Comparison of ENCODE assay signal across 8 mouse cellular contexts in genomic region chr1:181210147-181210546, GRCm38 (mm10). TPM values are rescaled to one million over a fixed set of nuclear protein-coding genes. Genes with fewer than 3 reads are reported as not detected.
DNase-seq lines count a peak whose midpoint lies in the region; ATAC-seq and TF ChIP-seq lines count a peak whose summit lies in the region.

No protein-coding gene starts in this region.

- H3K9ac ChIP-seq in limb, embryonic 14.5 days (ENCODE audit: low read depth, low read length, severe bottlenecking): peak overlapping the region; percentile 97
- peak overlapping the region; percentile 99 for H3K9ac ChIP-seq in stomach, postnatal 0 days (ENCODE audit: low read length)

- TF ChIP-seq POLR2A in limb, embryonic 14.5 days (IDR thresholded peaks at IDR 0.05; ENCODE audit: borderline replicate concordance, extremely low read depth, insufficient read depth, insufficient read length): no peak

- peak overlapping the region; percentile 91 for H3K4me2 ChIP-seq in limb, embryonic 14.5 days (replicated peaks; ENCODE audit: low read depth, low read length, severe bottlenecking)
- H3K4me2 ChIP-seq in stomach, postnatal 0 days (replicated peaks; ENCODE audit: low read depth): peak overlapping the region; percentile 81

- 10% methylated on average over 4 of the region's 4 CpGs for WGBS in limb, embryonic 14.5 days
- 5% methylated on average over 4 of the region's 4 CpGs for WGBS in stomach, postnatal 0 days

- no peaks in the 10 kb centered on the region for H3K9me3 ChIP-seq in limb, embryonic 14.5 days (ENCODE audit: control insufficient read depth, low read length)
- no peaks in the 10 kb centered on the region for H3K9me3 ChIP-seq in stomach, postnatal 0 days (ENCODE audit: control insufficient read depth, low read length)

- intact Hi-C loops in gastrocnemius, postnatal 14 days (cut with DNase I; ENCODE audit: low total_unique reads): no loop called here

- no peak for TF ChIP-seq EP300 in stomach, postnatal 0 days (optimal IDR thresholded peaks at IDR 0.05)

- H3K27me3 ChIP-seq in limb, embryonic 14.5 days (ENCODE audit: control insufficient read depth, insufficient read depth, low read length): no peaks in the 10 kb centered on the region
- H3K27me3 ChIP-seq in stomach, postnatal 0 days (ENCODE audit: control insufficient read depth, insufficient read depth, low read length): no peaks in the 10 kb centered on the region

- peaks cover 18% of the 10 kb centered on the region for H3K36me3 ChIP-seq in limb, embryonic 14.5 days (ENCODE audit: control insufficient read depth, insufficient read depth, low read length)
- H3K36me3 ChIP-seq in stomach, postnatal 0 days (ENCODE audit: control insufficient read depth, insufficient read depth, low read length): 0 out of 2 replicates have a peak, but pooled peaks cover 2% of the 10 kb centered on the region

- peaks cover 14% of the 10 kb centered on the region for H3K4me1 ChIP-seq in limb, embryonic 14.5 days (ENCODE audit: control insufficient read depth, insufficient read depth, low read length)
- H3K4me1 ChIP-seq in stomach, postnatal 0 days (replicated peaks; ENCODE audit: control insufficient read depth, insufficient read depth): peaks cover 2% of the 10 kb centered on the region; the same call in 1 of the 2 replicates

- peak; percentile 9 for DNase-seq in cerebellum, adult 9-10 months
- DNase-seq in cerebellum, adult 8-10 months: no peak
- peak; percentile 19 for DNase-seq in thymus, postnatal 0 days (ENCODE audit: low spot score)
- DNase-seq in thymus, adult 18-20 months: no peak
- DNase-seq in limb, embryonic 14.5 days (ENCODE audit: low spot score): no peak
- DNase-seq in stomach, postnatal 0 days (ENCODE audit: low spot score): no peak
- no peak for DNase-seq in gastrocnemius, postnatal 14 days
- DNase-seq in frontal cortex, postnatal 10 days (ENCODE audit: low spot score in 2 of 2): no peak

- H3K4me3 ChIP-seq in limb, embryonic 14.5 days (replicated peaks; ENCODE audit: low read length): peak overlapping the region; percentile 96
- H3K4me3 ChIP-seq in stomach, postnatal 0 days (ENCODE audit: low read depth, low read length): peak overlapping the region; percentile 99

- TF ChIP-seq CTCF in stomach, postnatal 0 days (IDR thresholded peaks at IDR 0.05; ENCODE audit: low read depth): no peak

- H3K27ac ChIP-seq in limb, embryonic 14.5 days (replicated peaks; ENCODE audit: low read depth, low read length): no peak overlapping the region
- H3K27ac ChIP-seq in stomach, postnatal 0 days (replicated peaks): peak overlapping the region; percentile 98

- ATAC-seq in limb, embryonic 14.5 days (ENCODE audit: low FRiP score, low read depth): no peak
- ATAC-seq in stomach, postnatal 0 days (ENCODE audit: low FRiP score, low TSS enrichment): no peak

RNA-seq across cellular contexts. Expression of gene Wdr26, which starts 1.7 kb away (rescaled TPM):
- polyA plus RNA-seq in thymus, postnatal 0 days (2015; fragmentation: Nextera tagmentation; extraction: Ambion mirVana): 47.9 and 56.5 TPM in 2 replicates
- 57.9 and 58.7 TPM in 2 replicates for polyA plus RNA-seq in limb, embryonic 14.5 days (2012; rRNA removed)
- 45.4 and 50.2 TPM in 2 replicates for polyA plus RNA-seq in limb, embryonic 14.5 days (2014; fragmentation: Nextera tagmentation; extraction: Ambion mirVana)
- polyA plus RNA-seq in stomach, postnatal 0 days (2015; fragmentation: Nextera tagmentation; extraction: Ambion mirVana): 42.1 and 45.4 TPM in 2 replicates
- total RNA-seq in gastrocnemius, postnatal 14 days (2021): 100 to 1,000 TPM in 1 of 2 experiments, 10 to 100 TPM in 1; 96.7 to 110 TPM

Comparison
In these comparisons a context has a peak if more than half of its experiments do, and no peak if none do; other contexts are left out.
1. DNase-seq: peak in cerebellum, adult 9-10 months (single experiment) and thymus, postnatal 0 days (single experiment); none in cerebellum, adult 8-10 months (single experiment), thymus, adult 18-20 months (0 of 2), limb, embryonic 14.5 days (single experiment), stomach, postnatal 0 days (single experiment), gastrocnemius, postnatal 14 days (single experiment) and frontal cortex, postnatal 10 days (0 of 2).